Mouse (Mus musculus) left cerebral cortex, postnatal 36 days (tissue): ENCODE measurements around the gene Kntc1. TPM values are rescaled to one million over a fixed set of nuclear protein-coding genes. Genes with fewer than 3 reads are reported as not detected.
"Not testable (repeated sequence)": the region's sequence is repeated elsewhere in the genome, so short reads cannot be mapped to it uniquely, and the experiment has no call there.

Experiments used
- DNase-seq, 2 experiments: peaks; one replicate each; pipeline ENCODE4 v3.0.0; 2021 to 2022; ENCODE audit warnings: low spot score in 2 of 2, mixed read lengths in 1 of 2
- intact Hi-C: fragments of 180-260 bp; cut with DNase I; formaldehyde crosslinking; loops from one replicate; pipeline ENCODE4 v1.15.1; 2025
- total RNA-seq, 2 experiments: library from RNA; stranded (reverse); gene quantifications; 2 replicates each; pipeline ENCODE4 v1.2.3; 2021

Kntc1 gene
- 1 to 10 TPM in 1 of 2 experiments, under 1 TPM in 1; 0.84 to 1.2 TPM for total RNA-seq

DNA sequence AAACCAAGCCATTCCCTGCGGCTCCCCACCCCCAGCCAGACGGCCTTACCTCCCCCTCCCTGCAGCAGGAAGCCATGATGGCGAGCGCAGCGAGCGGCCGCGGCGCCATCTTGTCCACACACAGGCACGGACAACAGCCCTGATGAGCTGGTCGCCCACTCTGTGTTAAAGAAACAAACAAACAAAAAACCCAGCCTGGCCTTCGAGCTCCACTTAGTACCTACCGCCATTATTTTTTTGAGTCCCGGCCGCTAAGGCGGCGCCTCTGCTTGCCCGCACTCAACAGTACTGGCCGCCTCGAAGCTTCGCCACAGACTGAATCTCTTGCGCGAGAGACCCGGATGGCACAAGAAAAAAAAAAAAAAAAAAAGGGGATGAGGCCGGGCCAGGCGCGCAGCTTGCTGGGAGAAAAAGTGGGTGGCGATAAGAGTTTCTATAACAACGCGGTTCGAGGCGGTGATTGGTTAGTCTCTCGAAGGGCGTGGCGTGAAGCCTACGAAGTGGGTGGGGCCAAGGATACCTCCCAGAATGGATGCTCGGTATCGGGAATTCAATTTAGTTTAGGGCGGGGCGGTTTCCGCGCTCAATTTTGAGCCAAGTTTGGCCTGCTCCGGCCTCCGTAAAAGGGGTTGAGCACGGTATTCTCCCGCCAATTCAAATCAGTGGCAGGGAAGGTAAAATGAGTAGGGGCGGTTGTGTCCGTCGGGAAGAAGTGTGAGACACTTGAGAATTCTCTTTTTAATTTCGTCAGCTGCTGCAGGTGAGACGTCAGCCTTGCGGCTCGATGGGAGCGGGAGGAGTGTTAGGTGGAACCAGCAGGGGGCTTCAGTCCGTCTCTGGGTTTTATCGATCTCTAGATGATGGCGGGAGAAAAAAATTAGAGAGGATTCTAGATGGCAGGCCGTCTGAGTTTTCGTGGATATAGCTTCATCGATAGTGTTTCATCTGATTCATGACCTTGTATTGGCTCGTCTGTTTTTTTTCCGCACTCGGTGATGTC is at the start of gene Kntc1, which contains the start of gene Rsrc2:
Kntc1 (plus strand) TSS at position 652 of the 1,000 bp plus-strand sequence.
Rsrc2 (minus strand) TSS at position 350 of the 1,000 bp plus-strand sequence.
- intact Hi-C loops = loop anchor here (1.0 kb wide), 1 partner anchor 158 kb away; the partner anchor contains the start of gene Denr
- DNase-seq = peak; percentile 98 to 99

DNA sequence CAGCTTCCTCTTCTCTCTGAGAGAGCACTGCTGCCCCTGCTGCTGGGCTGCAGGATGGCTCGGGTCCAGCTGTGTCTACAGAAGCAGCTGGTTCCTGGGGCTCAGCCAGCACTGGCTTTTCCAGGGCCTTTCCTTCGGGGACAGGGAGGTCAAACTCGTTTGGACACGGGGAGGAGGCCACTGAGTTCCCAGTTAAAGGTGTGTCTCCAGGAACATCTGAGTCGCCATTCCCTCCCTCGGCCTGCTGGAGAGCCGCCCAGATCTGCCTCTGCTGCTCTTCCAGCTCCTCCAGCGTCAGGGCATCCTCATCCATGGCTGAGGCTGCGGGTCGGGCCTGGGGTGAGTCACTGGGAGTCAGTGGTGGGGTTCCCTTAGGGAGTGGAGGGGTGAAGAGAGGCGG is 48.9 kb upstream of the Kntc1 start:
- peak; percentile 27 to 38 for DNase-seq
- intact Hi-C loops = no loop called here

DNA sequence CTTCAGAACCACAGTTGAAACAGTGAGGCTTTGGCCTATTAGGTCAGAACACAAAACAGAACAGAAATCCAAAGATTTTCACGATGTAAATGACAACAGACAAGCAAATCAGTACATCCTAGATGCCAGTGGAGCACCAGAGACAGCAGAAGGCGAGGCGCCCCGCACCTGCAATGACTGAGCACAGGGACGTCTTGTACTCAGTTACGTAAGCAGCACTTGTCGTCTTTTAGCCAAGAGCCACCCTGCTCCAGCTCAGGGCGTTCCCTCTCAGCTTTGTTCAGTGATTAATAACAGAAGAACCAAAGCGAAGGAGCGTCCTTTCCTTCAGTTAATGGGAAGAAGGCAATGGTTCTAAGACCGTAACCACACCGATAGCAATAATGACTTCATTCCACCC is 40.9 kb upstream of the Kntc1 start:
- no peak for DNase-seq
- intact Hi-C loops = no loop called here

DNA sequence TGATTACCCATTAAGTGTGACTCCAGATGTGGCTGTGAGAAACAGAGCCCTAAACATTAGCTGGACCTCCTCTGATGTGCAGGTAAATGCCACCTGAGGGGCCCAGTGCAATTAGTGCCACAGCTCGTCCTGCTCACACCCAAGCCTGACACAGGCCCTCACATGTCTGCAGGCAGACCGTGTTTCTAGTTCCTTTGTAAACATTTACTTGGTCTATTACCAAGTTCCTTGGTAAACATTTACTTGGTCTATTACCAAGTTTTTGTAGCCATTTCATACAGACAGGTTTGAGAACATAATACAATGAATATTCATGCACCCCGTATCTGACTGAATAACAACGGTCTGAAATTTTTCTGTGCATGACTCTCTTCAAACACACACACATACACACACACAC is 39.9 kb upstream of the Kntc1 start:
- intact Hi-C loops = no loop called here

DNA sequence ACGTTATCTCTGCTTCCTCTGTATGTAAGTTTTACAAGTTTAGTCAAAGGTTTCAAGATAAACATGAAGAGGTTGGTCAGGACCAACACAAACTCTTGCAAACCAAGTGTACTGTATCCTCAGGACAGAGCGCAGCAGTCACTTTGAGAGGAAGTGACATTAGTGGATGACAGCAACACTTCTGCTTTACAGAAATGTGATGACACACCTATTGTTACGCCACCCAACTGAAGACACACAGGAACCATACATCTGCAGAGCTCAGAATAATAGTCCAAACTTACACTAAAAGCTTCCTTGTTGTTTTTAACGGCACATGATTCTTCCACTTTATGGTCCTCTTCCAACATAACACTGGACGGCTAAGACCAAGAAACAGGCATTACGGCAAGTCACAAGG is 35.7 kb upstream of the Kntc1 start:
- intact Hi-C loops = no loop called here
- DNase-seq = no peak

More for the DNA sequence above, 39.9 kb upstream of the Kntc1 start:
- DNase-seq = no peak

DNA sequence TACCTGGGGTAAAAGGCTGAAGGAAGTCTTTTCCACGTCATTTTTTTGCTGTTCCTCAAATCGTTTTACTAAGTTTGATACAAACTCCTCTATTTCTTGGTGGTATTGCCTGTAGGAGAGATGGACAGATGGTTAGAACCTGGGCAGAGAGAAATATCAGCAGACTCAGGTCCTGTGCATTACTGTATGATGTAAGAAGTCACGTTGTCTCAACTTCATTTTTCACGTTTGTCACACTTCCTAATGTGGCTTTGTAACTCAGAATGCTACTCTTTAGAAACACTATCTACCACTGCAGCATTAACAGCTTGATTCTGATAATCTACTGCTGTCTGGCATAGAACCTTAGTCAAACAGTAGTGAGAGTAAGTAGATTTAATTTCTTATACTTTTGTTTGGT is 34.9 kb upstream of the Kntc1 start:
- intact Hi-C loops = no loop called here
- DNase-seq = no peak

DNA sequence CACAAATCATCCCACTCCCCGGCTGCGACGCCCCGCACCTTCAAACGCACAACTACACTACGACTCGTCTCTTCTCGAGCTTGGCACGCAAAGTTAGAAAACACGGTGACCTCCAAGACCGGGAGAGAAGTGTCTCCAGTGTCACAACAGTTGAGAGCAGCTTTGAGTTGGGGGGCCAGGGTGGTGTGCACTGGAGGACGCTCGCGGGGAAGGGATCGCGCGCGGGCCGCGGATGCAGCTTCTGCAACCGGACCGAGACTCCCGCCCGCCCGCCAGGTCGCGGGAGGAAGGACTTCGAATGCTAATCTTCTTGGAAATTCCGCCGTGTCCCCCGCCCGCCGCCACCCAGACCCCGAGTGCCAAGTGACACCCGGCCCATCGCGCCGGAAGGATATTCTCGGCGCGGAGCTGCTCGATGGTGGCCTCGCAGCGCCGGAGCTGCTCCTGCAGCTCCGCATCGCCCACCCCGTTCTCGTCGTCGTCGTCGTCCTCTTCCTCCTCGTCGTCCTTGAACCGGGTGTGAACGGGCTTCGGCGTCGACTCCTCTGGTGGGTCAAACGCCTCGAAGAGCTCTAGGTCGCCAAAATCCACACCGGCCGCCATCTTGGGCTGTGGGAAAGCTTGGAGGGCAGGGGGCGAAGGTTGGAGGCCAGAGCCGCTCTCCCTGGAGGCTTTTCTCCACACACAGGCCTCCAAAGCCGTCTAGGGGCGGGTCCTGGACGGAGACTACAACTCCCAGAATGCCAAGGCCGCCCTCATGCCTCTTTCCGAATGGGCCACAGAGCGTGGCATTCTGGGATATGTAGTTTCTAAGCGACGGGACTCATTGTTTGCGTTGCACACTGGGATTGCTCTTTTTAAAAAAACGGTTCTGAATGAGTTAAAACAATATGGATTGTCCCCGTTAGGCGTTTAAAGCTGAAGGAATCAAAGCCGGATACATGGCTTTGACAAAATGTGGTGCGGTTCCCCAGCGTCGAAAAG is 28.9 kb upstream of the Kntc1 start, which contains the start of gene Zcchc8:
Zcchc8 (minus strand) TSS at position 773 of the 984 bp plus-strand sequence.
- intact Hi-C loops = loop anchor here (5.0 kb wide), 1 partner anchor 187 kb away; the partner anchor contains the start of gene Denr
- DNase-seq = peak; percentile 95 to 98

DNA sequence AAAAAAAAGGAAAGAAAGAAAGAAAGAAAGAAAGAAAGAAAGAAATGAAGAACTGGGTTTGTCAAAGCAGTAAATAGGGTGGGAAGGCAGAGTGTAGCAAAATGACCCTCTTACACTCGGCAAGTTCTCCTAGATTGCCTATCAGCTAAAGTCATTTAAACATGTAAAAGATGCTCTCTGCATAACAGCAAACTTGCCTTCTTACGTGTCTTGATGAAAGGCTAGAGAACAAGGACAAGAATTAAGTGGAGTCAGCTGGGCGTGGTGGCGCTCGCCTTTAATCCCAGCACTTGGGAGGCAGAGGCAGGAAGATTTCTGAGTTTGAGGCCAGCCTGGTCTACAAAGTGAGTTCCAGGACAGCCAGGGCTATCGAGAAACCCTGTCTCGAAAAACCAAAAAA is 25.7 kb upstream of the Kntc1 start:
- intact Hi-C loops = loop anchor here (5.0 kb wide), 1 partner anchor 183 kb away; the partner anchor contains the start of gene Denr
- not testable (repeated sequence) for DNase-seq

DNA sequence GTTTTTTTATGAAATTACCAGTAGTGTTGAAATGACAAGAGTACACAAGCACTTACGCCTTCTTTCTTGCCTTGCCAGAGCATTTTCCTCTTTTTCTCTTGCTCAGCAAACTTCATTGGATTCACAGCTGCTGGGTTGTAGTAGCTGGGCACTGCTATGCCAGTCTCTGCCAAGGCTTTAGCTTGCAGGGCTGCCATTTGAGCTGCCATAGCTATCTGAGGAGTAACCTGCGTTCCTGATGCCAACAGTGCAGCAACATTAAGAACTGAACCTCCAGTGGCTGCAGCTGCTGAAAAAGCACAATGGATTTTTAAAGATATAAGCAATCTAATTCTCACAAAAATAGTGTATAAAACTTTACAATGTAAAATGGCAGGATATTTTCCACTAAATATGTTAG is 18.5 kb upstream of the Kntc1 start:
- no peak for DNase-seq
- intact Hi-C loops = no loop called here

DNA sequence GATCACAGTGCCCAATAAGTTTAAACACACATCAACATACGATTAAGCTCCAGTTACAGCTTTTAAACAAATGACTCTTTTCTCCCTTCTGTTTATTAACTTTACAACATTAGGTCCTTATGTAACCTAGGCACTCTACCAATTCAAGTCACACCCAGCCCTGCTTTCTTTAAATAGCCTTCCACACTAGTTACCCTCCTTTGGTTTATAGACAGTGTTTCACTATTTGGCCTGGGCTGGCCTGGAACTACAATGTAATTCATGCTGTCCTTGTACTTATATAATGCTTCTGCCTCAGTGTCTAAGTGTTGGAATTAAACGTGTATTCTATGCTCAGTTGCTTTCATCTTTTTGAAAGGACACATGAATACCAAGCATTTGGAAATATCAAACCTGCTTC is 5.2 kb upstream of the Kntc1 start:
- intact Hi-C loops = no loop called here
- DNase-seq = no peak

DNA sequence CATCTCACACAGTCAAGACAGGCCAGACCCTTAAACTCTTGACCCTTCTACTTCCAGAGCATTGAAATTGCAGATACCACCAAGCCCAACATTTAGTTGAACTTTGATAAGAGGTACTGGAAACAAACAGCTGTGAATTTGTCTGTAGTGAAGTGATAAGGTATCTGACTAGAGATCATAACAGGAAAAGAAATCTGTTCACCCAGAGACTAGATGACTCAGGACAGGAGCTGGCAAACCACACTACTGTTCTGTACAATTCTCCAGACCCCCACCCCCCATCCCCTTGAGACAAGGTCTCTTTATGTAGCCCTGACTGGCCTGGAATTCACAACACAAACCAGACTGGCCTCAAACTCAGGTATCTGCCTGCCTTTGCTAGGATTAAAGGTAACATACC is 3.3 kb upstream of the Kntc1 start:
- no peak for DNase-seq
- intact Hi-C loops = no loop called here

DNA sequence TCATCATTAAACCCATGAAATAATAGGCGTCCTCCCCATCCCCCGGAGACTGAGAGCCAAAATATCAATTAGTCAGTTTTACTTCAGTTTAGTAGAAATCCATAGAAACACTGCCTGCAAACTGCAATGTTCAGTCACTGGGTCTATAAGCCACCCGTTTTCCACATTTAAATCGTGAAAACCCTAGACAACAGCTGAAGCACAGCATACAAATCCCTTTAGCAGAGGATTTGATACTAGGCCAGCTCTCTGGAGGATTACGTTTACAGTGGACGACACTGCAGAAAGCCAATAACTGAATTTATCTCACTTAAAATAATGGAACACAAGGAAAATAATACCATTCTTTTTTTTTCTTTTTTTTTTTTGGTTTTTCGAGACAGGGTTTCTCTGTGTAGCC is 1.9 kb upstream of the Kntc1 start:
- intact Hi-C loops = no loop called here
- no peak for DNase-seq

DNA sequence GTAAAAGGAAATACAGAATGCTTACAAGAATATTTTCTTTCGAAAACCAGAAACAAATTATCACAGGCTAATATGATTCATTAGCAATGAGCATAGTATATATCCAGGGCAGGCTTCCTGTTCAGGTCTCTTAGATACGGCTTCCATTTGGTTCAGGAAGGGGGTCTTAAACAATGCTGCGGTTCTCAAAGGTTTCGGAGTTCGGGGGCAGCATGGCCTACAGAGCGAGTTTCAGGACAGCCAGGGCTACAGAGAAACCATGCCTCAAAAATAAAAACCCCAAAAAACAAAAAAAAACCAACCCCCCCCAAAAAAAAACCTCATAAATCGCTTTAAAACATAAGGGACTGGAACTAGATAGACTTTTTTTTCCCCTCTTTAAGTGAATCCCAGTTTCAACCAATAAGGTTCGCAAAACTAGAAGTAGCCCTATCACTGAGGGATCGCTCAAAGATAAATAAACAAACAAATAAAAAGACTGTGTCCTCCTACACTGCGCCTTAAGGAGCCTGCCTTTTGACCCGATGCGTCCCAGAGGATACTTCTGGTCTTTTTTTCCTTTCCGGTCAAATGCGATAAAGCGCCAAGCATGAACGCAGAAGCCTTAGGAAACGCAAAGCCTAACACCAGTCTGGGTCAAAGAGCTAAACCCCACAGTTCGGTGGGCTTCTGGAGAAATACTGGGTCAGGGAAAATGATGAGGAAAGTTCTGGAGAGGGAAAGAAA is 1.0 kb upstream of the Kntc1 start:
- no peak for DNase-seq
- intact Hi-C loops = loop anchor here (1.0 kb wide), 1 partner anchor 159 kb away; the partner anchor contains the start of gene Denr

DNA sequence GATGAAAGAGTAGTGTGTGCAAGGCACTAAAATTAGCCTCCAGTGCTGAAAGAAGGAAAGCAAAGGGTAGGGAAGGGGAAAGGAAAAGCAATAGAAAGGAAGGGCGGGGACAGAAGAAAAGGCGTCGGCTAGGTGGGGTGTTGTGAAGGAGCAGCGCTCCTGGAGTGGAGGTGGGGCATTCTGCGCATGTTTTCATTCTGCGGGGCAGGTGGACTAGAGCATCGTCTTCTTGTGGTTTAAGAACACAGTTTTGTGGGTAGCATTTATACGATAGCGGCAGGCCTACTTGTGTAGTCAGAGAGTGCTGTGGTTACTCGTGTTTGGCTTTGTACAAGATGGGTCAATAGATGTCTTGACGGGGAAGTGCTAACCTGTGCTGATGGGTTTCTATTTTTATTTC is 16.0 kb downstream of the Kntc1 start:
- no peak for DNase-seq
- intact Hi-C loops = no loop called here

DNA sequence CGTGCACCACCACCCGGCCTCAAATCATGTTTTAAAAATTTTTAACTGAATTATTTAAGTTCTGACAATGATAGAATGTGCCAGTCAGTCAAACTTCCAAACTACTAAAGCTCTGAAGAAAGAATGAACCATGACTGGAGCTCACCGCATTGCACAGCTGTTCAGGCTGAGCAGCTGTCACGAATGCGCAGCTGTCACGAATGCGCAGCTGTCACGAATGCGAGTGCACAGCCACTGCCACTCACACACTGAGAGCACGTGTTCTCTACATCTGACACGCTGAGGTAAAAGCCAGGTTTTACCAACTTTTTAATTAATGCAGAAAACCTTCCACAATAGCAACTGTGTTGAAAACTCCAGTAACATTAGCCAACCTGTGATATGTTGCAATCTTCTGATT is 16.9 kb downstream of the Kntc1 start:
- DNase-seq, intact Hi-C loops: not testable (repeated sequence)

DNA sequence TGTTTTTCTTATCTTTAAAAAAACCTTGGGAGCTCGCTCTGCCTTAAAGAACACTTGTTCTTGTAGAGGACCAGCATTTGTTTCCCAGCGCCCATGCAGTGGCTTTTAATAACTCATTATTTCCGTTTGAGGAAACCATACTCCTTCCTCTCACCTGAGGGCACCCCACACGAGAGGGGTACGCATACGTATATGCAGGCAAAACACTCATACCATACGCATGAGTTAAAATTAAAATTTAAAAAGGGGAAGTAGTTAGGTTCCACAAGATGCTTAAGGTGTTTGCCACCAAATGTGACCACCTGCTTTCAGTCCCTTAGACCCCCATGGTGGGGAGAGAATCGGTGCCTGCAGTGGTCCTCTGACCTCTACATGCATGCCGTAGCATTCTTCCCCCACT is 23.9 kb downstream of the Kntc1 start:
- intact Hi-C loops = no loop called here
- DNase-seq = no peak

DNA sequence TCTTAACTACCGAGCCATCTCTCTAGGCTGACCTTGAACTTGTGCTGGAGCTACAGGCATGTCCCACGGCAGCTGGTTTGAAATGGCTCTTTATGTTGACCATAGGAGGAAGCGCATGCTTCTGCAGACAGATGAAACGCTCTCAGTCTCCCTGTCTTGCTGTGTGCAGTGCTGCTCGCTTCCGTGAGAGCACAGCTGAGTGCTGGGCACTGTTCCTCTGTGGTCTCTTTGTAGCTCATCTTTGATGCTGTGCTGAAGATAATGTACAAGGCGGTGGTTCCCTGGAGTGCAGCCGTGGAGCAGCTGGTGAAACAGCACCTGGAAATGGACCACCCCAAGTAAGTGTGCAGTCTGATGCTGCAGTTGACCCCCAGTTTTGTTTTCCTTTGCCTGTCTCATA is 31.2 kb downstream of the Kntc1 start:
- DNase-seq = no peak
- intact Hi-C loops = no loop called here

DNA sequence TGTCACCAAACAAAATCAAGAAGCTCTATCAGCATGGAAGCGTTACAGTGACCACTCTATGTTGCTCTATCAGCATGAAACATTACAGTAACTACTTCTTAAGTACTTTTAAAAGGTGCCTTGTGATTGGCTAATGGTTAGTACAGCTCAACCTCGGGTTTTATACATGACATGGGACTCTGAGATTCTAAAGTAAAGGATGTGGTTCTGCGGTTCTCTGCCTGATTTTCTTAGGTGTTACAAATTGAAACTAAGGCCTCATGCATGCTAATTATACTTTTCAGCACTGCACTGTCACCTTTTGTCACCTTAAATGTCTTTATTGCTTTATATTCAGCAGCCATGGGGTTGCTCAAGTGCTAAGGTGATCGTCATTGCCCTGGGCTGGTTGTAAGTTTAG is 32.3 kb downstream of the Kntc1 start:
- intact Hi-C loops = no loop called here
- no peak for DNase-seq

DNA sequence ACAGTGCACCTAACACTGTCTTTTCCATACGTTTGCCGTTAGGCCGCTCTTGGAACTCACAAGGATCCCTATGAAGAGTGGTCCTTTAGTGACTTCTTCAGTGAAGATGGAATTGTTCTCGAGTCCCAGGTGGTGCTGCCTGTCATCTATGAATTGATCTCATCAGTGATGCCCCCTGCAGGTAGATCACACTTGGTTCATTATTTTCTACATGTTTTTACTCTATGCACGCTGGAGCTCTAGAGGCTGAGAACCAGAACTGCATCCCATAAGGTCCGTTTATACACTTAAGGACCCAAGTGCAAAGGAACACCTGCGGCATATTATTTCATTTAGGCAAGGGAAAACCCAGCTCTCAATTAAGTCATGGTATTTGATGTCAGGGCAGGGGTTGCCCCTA is 39.5 kb downstream of the Kntc1 start:
- intact Hi-C loops = no loop called here
- no peak for DNase-seq
